Mouse (Mus musculus) forebrain, postnatal 0 days (tissue): ENCODE data around the gene Gorasp1. TPM values are rescaled to one million over a fixed set of nuclear protein-coding genes. Genes with fewer than 3 reads are reported as not detected.

ENCODE experiments used
- ATAC-seq: fragments of 200-750 bp; cut with Nextera tagmentation; 2 replicates; pipeline ENCODE4 v1.8.0; 2017; ENCODE audit warnings: mild to moderate bottlenecking, moderate library complexity
- DNase-seq: peaks from one replicate; pipeline ENCODE4 v3.0.0-alpha.2; 2015
- H3K27ac ChIP-seq: fragments of 300-500 bp; sonication (generic); 2 replicates; pipeline ENCODE4 v1.5.1; 2014; ENCODE audit warnings: low read depth, mild to moderate bottlenecking, antibody characterized with exemption, low read length, moderate library complexity, mixed read lengths
- H3K27me3 ChIP-seq: fragments of 300-500 bp; sonication (generic); 2 replicates; pipeline ENCODE4 v1.6.1; 2014; ENCODE audit warnings: mild to moderate bottlenecking, low read length, mixed read lengths; ENCODE audit not compliant: insufficient read depth
- H3K36me3 ChIP-seq: fragments of 300-500 bp; sonication (generic); 2 replicates; pipeline ENCODE4 v1.6.1; 2014; ENCODE audit warnings: mild to moderate bottlenecking, moderate library complexity; ENCODE audit not compliant: insufficient read depth
- H3K4me1 ChIP-seq: fragments of 300-500 bp; sonication (generic); 2 replicates; pipeline ENCODE4 v1.6.1; 2014; ENCODE audit warnings: antibody characterized with exemption; ENCODE audit not compliant: insufficient read depth
- H3K4me2 ChIP-seq: fragments of 300-500 bp; sonication (generic); 2 replicates; pipeline ENCODE4 v1.6.1; 2014; ENCODE audit warnings: low read depth, mild to moderate bottlenecking, moderate library complexity
- H3K4me3 ChIP-seq: fragments of 300-500 bp; sonication (generic); 2 replicates; pipeline ENCODE4 v1.5.1; 2014; ENCODE audit warnings: low read depth, low read length, mixed read lengths
- H3K9ac ChIP-seq: fragments of 300-500 bp; sonication (generic); 2 replicates; pipeline ENCODE4 v1.6.1; 2014; ENCODE audit warnings: mild to moderate bottlenecking
- H3K9me3 ChIP-seq: fragments of 300-500 bp; sonication (generic); 2 replicates; pipeline ENCODE4 v1.6.1; 2016; ENCODE audit warnings: low read length
- CTCF ChIP-seq: sonication (generic); IDR thresholded peaks from 2 replicates; pipeline ENCODE4 v1.5.1; 2016; ENCODE audit warnings: antibody characterized with exemption, control low read depth, low read depth
- WGBS: fragments of 180-500 bp; shearing (Covaris S2); extraction: QIAGEN DNeasy Blood & Tissue Kit; methylation state at CpG from one replicate; pipeline ENCODE4 v1.1.7; 2014; 5-methylcytosine and 5-hydroxymethylcytosine counted together
- polyA plus RNA-seq: library from polyadenylated mRNA; unstranded; fragments of >200 nt; fragmentation: Nextera tagmentation; extraction: Ambion mirVana; gene quantifications from 2 replicates; pipeline ENCODE4 v1.2.1, GENCODE M21; 2015
- total RNA-seq: library from RNA; depleted of rRNA; stranded (reverse); fragments of >200 nt; gene quantifications from 2 replicates; pipeline ENCODE4 v1.2.3, GENCODE M21; 2014; rRNA removed

Gene Gorasp1
- total and polyA plus RNA-seq, 2 experiments from 2014 or later: 24.0 to 27.9 TPM

GRCm38 (mm10) chr9:119889446-119889845 lies 47.9 kb downstream of the Gorasp1 start:
- H3K4me2 ChIP-seq: no peak overlapping the region
- no peak overlapping the region for H3K9ac ChIP-seq
- H3K27me3 ChIP-seq: no peaks in the 10 kb centered on the region
- TF ChIP-seq CTCF: no peak
- ATAC-seq (no peak), DNase-seq (no peak)
- H3K27ac ChIP-seq: no peak overlapping the region
- no peaks in the 10 kb centered on the region for H3K9me3 ChIP-seq
- WGBS: 47% methylated on average over 9 of the region's 9 CpGs
- H3K36me3 ChIP-seq: no peaks in the 10 kb centered on the region
- H3K4me1 ChIP-seq: peaks cover 9% of the 10 kb centered on the region; the same call in 1 of the 2 replicates
- H3K4me3 ChIP-seq: no peak overlapping the region

GRCm38 (mm10) chr9:119888843-119889246 lies 48.5 kb downstream of the Gorasp1 start:
- DNase-seq (peak; percentile 56), ATAC-seq (peak; percentile 68)
- no peaks in the 10 kb centered on the region for H3K27me3 ChIP-seq

GRCm38 (mm10) chr9:119887144-119887901 lies 50.0 kb downstream of the Gorasp1 start:
- no peak overlapping the region for H3K4me3 ChIP-seq
- no peaks in the 10 kb centered on the region for H3K9me3 ChIP-seq
- H3K36me3 ChIP-seq: no peaks in the 10 kb centered on the region
- TF ChIP-seq CTCF: no peak
- ATAC-seq (no peak), DNase-seq (no peak)
- WGBS: 79% methylated on average over 4 of the region's 4 CpGs
- no peak overlapping the region for H3K9ac ChIP-seq
- H3K27ac ChIP-seq: no peak overlapping the region
- no peaks in the 10 kb centered on the region for H3K27me3 ChIP-seq
- H3K4me1 ChIP-seq: peaks cover 3% of the 10 kb centered on the region; the same call in 1 of the 2 replicates
- H3K4me2 ChIP-seq: no peak overlapping the region

More at GRCm38 (mm10) chr9:119888843-119889246, 48.5 kb downstream of the Gorasp1 start:
- Histone ChIP-seq H3K27ac (peak overlapping the region; percentile 50; the same call in 1 of the 2 replicates), H3K4me1 (peaks cover 3% of the 10 kb centered on the region; the same call in 1 of the 2 replicates), H3K9me3 (no peaks in the 10 kb centered on the region), H3K4me3 (no peak overlapping the region), H3K4me2 (no peak overlapping the region), H3K36me3 (no peaks in the 10 kb centered on the region), H3K9ac (no peak overlapping the region)
- WGBS: 10% methylated on average over 2 of the region's 2 CpGs
- TF ChIP-seq CTCF: no peak

Other genes starting within 250 kb of the Gorasp1 start
- 0.08 and 0.10 TPM in 2 replicates for gene Scn10a, start 218.2 kb downstream of the Gorasp1 start, total RNA-seq
- gene Scn10a, start 218.2 kb downstream of the Gorasp1 start, polyA plus RNA-seq: 0.15 and 0.16 TPM in 2 replicates
- gene Scn11a, start 112.1 kb downstream of the Gorasp1 start, total RNA-seq: 0.46 and 0.57 TPM in 2 replicates
- gene Scn11a, start 112.1 kb downstream of the Gorasp1 start, polyA plus RNA-seq: 0.05 and 0.21 TPM in 2 replicates
- 80.3 and 83.2 TPM in 2 replicates for gene Wdr48, start 42.7 kb downstream of the Gorasp1 start, total RNA-seq
- 41.1 and 47.9 TPM in 2 replicates for gene Wdr48, start 42.7 kb downstream of the Gorasp1 start, polyA plus RNA-seq
- 2.5 and 4.3 TPM in 2 replicates for gene Ttc21a, start within 50 bp of the Gorasp1 start, total RNA-seq
- 0.45 and 0.85 TPM in 2 replicates for gene Ttc21a, start within 50 bp of the Gorasp1 start, polyA plus RNA-seq
- 6.3 and 10.9 TPM in 2 replicates for gene Csrnp1, start 47.1 kb upstream of the Gorasp1 start, total RNA-seq
- gene Csrnp1, start 47.1 kb upstream of the Gorasp1 start, polyA plus RNA-seq: 2.2 and 2.7 TPM in 2 replicates
- gene Xirp1, start 86.0 kb upstream of the Gorasp1 start, total RNA-seq: not detected in 2 replicates
- not detected in 2 replicates for gene Xirp1, start 86.0 kb upstream of the Gorasp1 start, polyA plus RNA-seq
- gene Cx3cr1, start 132.3 kb upstream of the Gorasp1 start, total RNA-seq: 11.2 and 14.7 TPM in 2 replicates
- gene Cx3cr1, start 132.3 kb upstream of the Gorasp1 start, polyA plus RNA-seq: 5.1 and 10.6 TPM in 2 replicates
- not detected in 2 replicates for gene Ccr8, start 154.5 kb upstream of the Gorasp1 start, total RNA-seq
- gene Ccr8, start 154.5 kb upstream of the Gorasp1 start, polyA plus RNA-seq: not detected in 2 replicates
- 49.1 and 53.5 TPM in 2 replicates for gene Slc25a38, start 172.8 kb upstream of the Gorasp1 start, total RNA-seq
- gene Slc25a38, start 172.8 kb upstream of the Gorasp1 start, polyA plus RNA-seq: 30.8 and 31.4 TPM in 2 replicates
- gene Rpsa, start 190.1 kb upstream of the Gorasp1 start, total RNA-seq: 2,026 and 2,688 TPM in 2 replicates
- gene Rpsa, start 190.1 kb upstream of the Gorasp1 start, polyA plus RNA-seq: 949 and 1,184 TPM in 2 replicates
- 0.08 TPM in 1 of 2 replicates, not detected in the other for gene Mobp, start 212.1 kb upstream of the Gorasp1 start, total RNA-seq
- gene Mobp, start 212.1 kb upstream of the Gorasp1 start, polyA plus RNA-seq: 0.18 TPM in 1 of 2 replicates, not detected in the other